Mouse (Mus musculus) skeletal muscle tissue, adult 2 months (tissue): Measurements from ENCODE around the gene Mtmr4.

Experiments
- DNase-seq: peaks from one replicate; pipeline ENCODE4 v3.0.0-alpha.2; 2012; ENCODE audit warnings: low read depth, low spot score

Mtmr4 gene

GRCm38 (mm10) chr11:87591526-87592353 lies at the start of gene Mtmr4:
Gene Mtmr4 (plus strand): TSS chr11:87592162.
- DNase-seq, result peak; percentile 100

GRCm38 (mm10) chr11:87542285-87542684 lies 49.7 kb upstream of the Mtmr4 start:
- no peak for DNase-seq

- no peak for DNase-seq
Measured at GRCm38 (mm10) chr11:87542906-87543305, 49.1 kb upstream of the Mtmr4 start.

- no peak for DNase-seq
Measured at GRCm38 (mm10) chr11:87553342-87553741, 38.6 kb upstream of the Mtmr4 start.

GRCm38 (mm10) chr11:87554386-87554785 lies 37.6 kb upstream of the Mtmr4 start:
- DNase-seq, result no peak

- DNase-seq, result no peak
Measured at GRCm38 (mm10) chr11:87555106-87555703, 36.8 kb upstream of the Mtmr4 start.

- DNase-seq, result no peak
Measured at GRCm38 (mm10) chr11:87561208-87561607, 30.8 kb upstream of the Mtmr4 start.

GRCm38 (mm10) chr11:87566501-87566900 lies 25.5 kb upstream of the Mtmr4 start, which contains the start of gene Gm11492:
Gene Gm11492 (plus strand): TSS chr11:87566653.
- no peak for DNase-seq

GRCm38 (mm10) chr11:87568255-87568953 lies 23.6 kb upstream of the Mtmr4 start, which contains the start of gene Sept4:
Gene Sept4 (plus strand): TSS chr11:87568903.
- DNase-seq, result no peak

- no peak for DNase-seq
Measured at GRCm38 (mm10) chr11:87570743-87571142, 21.2 kb upstream of the Mtmr4 start.

- DNase-seq, result no peak
Measured at GRCm38 (mm10) chr11:87571361-87571950, 20.5 kb upstream of the Mtmr4 start.

- DNase-seq, result no peak
Measured at GRCm38 (mm10) chr11:87573751-87574150, 18.2 kb upstream of the Mtmr4 start.

- no peak for DNase-seq
Measured at GRCm38 (mm10) chr11:87574520-87575180, 17.3 kb upstream of the Mtmr4 start.

GRCm38 (mm10) chr11:87577601-87578248 lies 14.2 kb upstream of the Mtmr4 start:
- DNase-seq, result no peak

GRCm38 (mm10) chr11:87578249-87578962 lies 13.6 kb upstream of the Mtmr4 start:
- no peak for DNase-seq

- no peak for DNase-seq
Measured at GRCm38 (mm10) chr11:87578963-87579601, 12.9 kb upstream of the Mtmr4 start.

- DNase-seq, result no peak
Measured at GRCm38 (mm10) chr11:87579713-87580112, 12.2 kb upstream of the Mtmr4 start.

GRCm38 (mm10) chr11:87580543-87581085 lies 11.3 kb upstream of the Mtmr4 start:
- no peak for DNase-seq

- DNase-seq, result no peak
Measured at GRCm38 (mm10) chr11:87581161-87581865, 10.6 kb upstream of the Mtmr4 start.
